Comparison of ENCODE assay signal across 8 mouse cellular contexts in the genomic region with DNA sequence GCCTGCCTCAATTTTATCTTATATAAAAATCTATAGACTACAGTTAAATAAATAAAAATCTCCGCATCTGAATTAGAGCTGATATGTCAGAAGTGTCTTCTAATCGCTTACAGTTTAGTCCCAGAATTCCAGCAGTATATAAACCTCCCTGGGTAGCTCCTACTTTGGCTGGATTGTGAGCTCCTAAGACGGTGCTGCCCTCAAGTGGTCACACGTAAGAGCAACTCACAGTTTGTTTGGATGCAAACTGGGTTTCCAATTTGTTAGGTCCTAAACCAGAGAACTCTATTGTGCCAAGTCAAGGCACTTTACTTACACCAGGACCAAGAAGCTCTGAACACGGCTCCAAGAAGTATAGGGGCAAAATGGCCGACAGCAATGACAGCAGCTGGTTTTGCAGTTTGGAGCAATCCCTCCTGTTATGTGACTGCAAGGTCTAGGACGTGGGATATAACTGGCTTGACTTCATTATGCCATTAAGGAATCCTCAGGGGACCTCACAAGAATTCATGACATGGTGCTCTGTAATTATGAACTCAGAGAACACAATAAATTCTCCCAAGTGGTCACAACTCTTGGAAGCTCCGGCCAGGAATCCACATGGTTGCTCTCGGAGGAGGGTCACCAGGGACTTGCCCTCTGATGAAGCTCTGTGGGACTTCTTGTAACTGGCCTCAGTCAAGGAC.
DNase-seq lines count a peak whose midpoint lies in the region; ATAC-seq and TF ChIP-seq lines count a peak whose summit lies in the region.

No protein-coding gene starts in this region.

- 31% methylated on average over 9 of the region's 9 CpGs for WGBS in embryonic facial prominence, embryonic 15.5 days
- WGBS in heart, embryonic 13.5 days, result 29% methylated on average over 9 of the region's 9 CpGs
- 27% methylated on average over 9 of the region's 9 CpGs for WGBS in kidney, postnatal 0 days
- WGBS in lung, embryonic 14.5 days, result 31% methylated on average over 9 of the region's 9 CpGs

- ATAC-seq in embryonic facial prominence, embryonic 15.5 days (ENCODE audit: insufficient number of reproducible peaks, low FRiP score, low TSS enrichment, low read depth), result peak; percentile 71
- no peak for ATAC-seq in heart, embryonic 13.5 days (ENCODE audit: extremely low read depth, insufficient number of reproducible peaks, low FRiP score, low TSS enrichment)
- ATAC-seq in kidney, postnatal 0 days (replicated peaks; ENCODE audit: low FRiP score, low read depth), result peak; percentile 72
- ATAC-seq in lung, embryonic 14.5 days (ENCODE audit: insufficient read depth), result peak; percentile 83

- H3K4me2 ChIP-seq in embryonic facial prominence, embryonic 15.5 days (replicated peaks), result no peak overlapping the region
- H3K4me2 ChIP-seq in heart, embryonic 13.5 days, result no peak overlapping the region
- H3K4me2 ChIP-seq in kidney, postnatal 0 days (ENCODE audit: low read length), result no peak overlapping the region
- no peak overlapping the region for H3K4me2 ChIP-seq in lung, embryonic 14.5 days

- H3K4me1 ChIP-seq in MEL (ENCODE audit: control insufficient read depth in 1 of 2, insufficient read depth in 2 of 2, low read length in 2 of 2), result no peaks in the 10 kb centered on the region
- H3K4me1 ChIP-seq in embryonic facial prominence, embryonic 15.5 days, result 0 out of 2 replicates have a peak, but pooled peaks cover 5% of the 10 kb centered on the region
- peaks cover 43% of the 10 kb centered on the region for H3K4me1 ChIP-seq in heart, embryonic 13.5 days
- no peaks in the 10 kb centered on the region for H3K4me1 ChIP-seq in kidney, postnatal 0 days (replicated peaks; ENCODE audit: insufficient read depth, low read length)
- H3K4me1 ChIP-seq in lung, embryonic 14.5 days (ENCODE audit: insufficient read depth), result no peaks in the 10 kb centered on the region

- TF ChIP-seq POLR2A in MEL (IDR thresholded peaks at IDR 0.05; ENCODE audit: control insufficient read depth in 1 of 2, insufficient read depth in 1 of 2, low read depth in 1 of 2, low read length in 2 of 2, poor library complexity in 1 of 2), result no peak

- H3K4me3 ChIP-seq in MEL (ENCODE audit: control insufficient read depth in 1 of 2, insufficient read depth in 1 of 2, low read depth in 2 of 2, low read length in 2 of 2), result no peak overlapping the region
- no peak overlapping the region for H3K4me3 ChIP-seq in embryonic facial prominence, embryonic 15.5 days (replicated peaks)
- H3K4me3 ChIP-seq in heart, embryonic 13.5 days, result no peak overlapping the region
- no peak overlapping the region for H3K4me3 ChIP-seq in kidney, postnatal 0 days (replicated peaks; ENCODE audit: low read depth, low read length)
- no peak overlapping the region for H3K4me3 ChIP-seq in lung, embryonic 14.5 days (ENCODE audit: low read depth, low read length)

- no peak for TF ChIP-seq EP300 in MEL (IDR thresholded peaks at IDR 0.05; ENCODE audit: low read depth in 1 of 2, low read length in 2 of 2)

- no peak overlapping the region for H3K9ac ChIP-seq in MEL (ENCODE audit: control insufficient read depth, low read depth, low read length, poor library complexity, severe bottlenecking)
- H3K9ac ChIP-seq in embryonic facial prominence, embryonic 15.5 days, result no peak overlapping the region; the same call in 1 of the 2 replicates
- H3K9ac ChIP-seq in heart, embryonic 13.5 days, result 0 out of 2 replicates have a peak overlapping the region, but pooled peaks have one; percentile 33
- no peak overlapping the region for H3K9ac ChIP-seq in kidney, postnatal 0 days (ENCODE audit: low read depth, low read length)
- no peak overlapping the region for H3K9ac ChIP-seq in lung, embryonic 14.5 days

- peak; percentile 62 for DNase-seq in MEL (ENCODE audit: low read depth, low spot score)
- peak; percentile 67 for DNase-seq in adrenal gland, postnatal 14 days
- DNase-seq in kidney, postnatal 0 days (ENCODE audit: low spot score), result peak; percentile 94
- DNase-seq in lung, embryonic 14.5 days, result peak; percentile 91
- peak; percentile 67 for DNase-seq in retina, postnatal 1 day
- DNase-seq in T-cell, adult 2 months (ENCODE audit: low spot score), result no peak

- peaks cover 0 to 3% of the 10 kb centered on the region in 2 experiments for H3K27me3 ChIP-seq in MEL (ENCODE audit: control insufficient read depth in 1 of 2, insufficient read depth in 2 of 2, low read length in 2 of 2)
- no peaks in the 10 kb centered on the region for H3K27me3 ChIP-seq in embryonic facial prominence, embryonic 15.5 days
- H3K27me3 ChIP-seq in heart, embryonic 13.5 days (replicated peaks), result no peaks in the 10 kb centered on the region
- no peaks in the 10 kb centered on the region for H3K27me3 ChIP-seq in kidney, postnatal 0 days (ENCODE audit: insufficient read depth, low read length)
- no peaks in the 10 kb centered on the region for H3K27me3 ChIP-seq in lung, embryonic 14.5 days (ENCODE audit: insufficient read depth, low read length)

- H3K79me2 ChIP-seq in MEL (ENCODE audit: control insufficient read depth, insufficient read depth, low read length, poor library complexity), result no peaks in the 10 kb centered on the region

- no peaks in the 10 kb centered on the region for H3K9me3 ChIP-seq in MEL (replicated peaks; ENCODE audit: insufficient read depth, low read length)
- no peaks in the 10 kb centered on the region for H3K9me3 ChIP-seq in embryonic facial prominence, embryonic 15.5 days (replicated peaks)
- H3K9me3 ChIP-seq in heart, embryonic 13.5 days, result no peaks in the 10 kb centered on the region
- no peaks in the 10 kb centered on the region for H3K9me3 ChIP-seq in kidney, postnatal 0 days (replicated peaks; ENCODE audit: low read length)
- H3K9me3 ChIP-seq in lung, embryonic 14.5 days (ENCODE audit: low read depth, low read length), result no peaks in the 10 kb centered on the region

- peak; percentile 54 for TF ChIP-seq RAD21 in MEL (IDR thresholded peaks at IDR 0.05; ENCODE audit: low read depth, low read length)

- no peak overlapping the region for H3K27ac ChIP-seq in MEL (ENCODE audit: control insufficient read depth, low read depth, low read length)
- H3K27ac ChIP-seq in embryonic facial prominence, embryonic 15.5 days (replicated peaks), result no peak overlapping the region
- H3K27ac ChIP-seq in heart, embryonic 13.5 days (replicated peaks), result no peak overlapping the region
- H3K27ac ChIP-seq in kidney, postnatal 0 days, result peak overlapping the region; percentile 52; the same call in 1 of the 2 replicates
- H3K27ac ChIP-seq in lung, embryonic 14.5 days (ENCODE audit: low read depth), result no peak overlapping the region

- peak; percentile 32 to 59 (median 40) for TF ChIP-seq CTCF in MEL (IDR thresholded peaks at IDR 0.05 in 2 of 3, conservative IDR thresholded peaks at IDR 0.05 in 1 of 3; ENCODE audit: control insufficient read depth in 1 of 3, insufficient read depth in 1 of 3, low read depth in 2 of 3, low read length in 3 of 3, poor library complexity in 1 of 3, severe bottlenecking in 1 of 3)
- TF ChIP-seq CTCF in kidney, postnatal 0 days (IDR thresholded peaks at IDR 0.05; ENCODE audit: low read depth), result peak; percentile 84
- TF ChIP-seq CTCF in lung, embryonic 14.5 days (IDR thresholded peaks at IDR 0.05; ENCODE audit: low read depth), result peak; percentile 85

- no peaks in the 10 kb centered on the region for H3K36me3 ChIP-seq in MEL (ENCODE audit: control insufficient read depth in 1 of 2, insufficient read depth in 2 of 2, low read length in 2 of 2)
- no peaks in the 10 kb centered on the region for H3K36me3 ChIP-seq in embryonic facial prominence, embryonic 15.5 days
- no peaks in the 10 kb centered on the region for H3K36me3 ChIP-seq in heart, embryonic 13.5 days
- H3K36me3 ChIP-seq in kidney, postnatal 0 days (ENCODE audit: insufficient read depth, low read length), result no peaks in the 10 kb centered on the region
- H3K36me3 ChIP-seq in lung, embryonic 14.5 days (ENCODE audit: insufficient read depth), result no peaks in the 10 kb centered on the region

TF ChIP-seq in MEL, 35 proteins besides CTCF, POLR2A, EP300 and RAD21:
- TF ChIP-seq GATA1 (IDR thresholded peaks at IDR 0.05; ENCODE audit: low read depth, low read length) (no peak), ZKSCAN1 (IDR thresholded peaks at IDR 0.05; ENCODE audit: low read depth, low read length) (no peak), USF1 (IDR thresholded peaks at IDR 0.05; ENCODE audit: low read depth, low read length) (no peak), SMC3 (IDR thresholded peaks at IDR 0.05; ENCODE audit: low read depth, low read length) (peak; percentile 49), ZC3H11A (IDR thresholded peaks at IDR 0.05; ENCODE audit: low read depth, low read length) (0 out of 2 replicates have a peak, but pooled peaks have one; percentile 12)
